Mouse (Mus musculus) CH12.LX (cell line): ENCODE measurements around the gene Cds2. TPM values are rescaled to one million over a fixed set of nuclear protein-coding genes. Genes with fewer than 3 reads are reported as not detected.

Experiments
- DNase-seq: peaks from one replicate; pipeline ENCODE4 v3.0.0-alpha.2; 2013; ENCODE audit errors: extremely low read depth
- H3K27ac ChIP-seq: 2 replicates; pipeline ENCODE4 v1.5.1; 2012; ENCODE audit warnings: low read depth, mild to moderate bottlenecking, control low read depth, moderate library complexity; ENCODE audit not compliant: insufficient read depth
- H3K27me3 ChIP-seq: replicated peaks from 2 replicates; pipeline ENCODE3; 2012; ENCODE audit warnings: inconsistent platforms
- H3K36me3 ChIP-seq, 2 experiments: replicated peaks in 1 of 2; 2 replicates each; pipeline versions ENCODE3 to v1.6.1; 2012; ENCODE audit warnings: inconsistent platforms in 1 of 2, low read length in 1 of 2, mild to moderate bottlenecking in 1 of 2, mixed read lengths in 1 of 2, moderate library complexity in 1 of 2; ENCODE audit not compliant: control insufficient read depth in 1 of 2, insufficient read depth in 1 of 2
- H3K4me1 ChIP-seq, 2 experiments: 2 replicates each; pipeline ENCODE4 v1.6.1; 2012; ENCODE audit warnings: inconsistent platforms in 1 of 2, moderate library complexity in 1 of 2; ENCODE audit not compliant: insufficient read depth in 2 of 2, control insufficient read depth in 1 of 2
- H3K4me2 ChIP-seq: 2 replicates; pipeline ENCODE4 v1.6.1; 2012; ENCODE audit warnings: low read depth, mild to moderate bottlenecking, control low read depth; ENCODE audit not compliant: poor library complexity, insufficient read depth, severe bottlenecking
- H3K4me3 ChIP-seq, 3 experiments: fragments of 150-350 bp in 1 of 3; sonication (generic) in 1 of 3; replicated peaks in 1 of 3; 2 replicates each; pipeline versions ENCODE3 to v1.5.1; 2011 to 2012; ENCODE audit warnings: low read depth in 2 of 3, low read length in 2 of 3, mild to moderate bottlenecking in 2 of 3, moderate library complexity in 2 of 3, control low read depth in 1 of 3, improper control_type of control experiment in 1 of 3, inconsistent platforms in 1 of 3, mixed read lengths in 1 of 3; ENCODE audit not compliant: poor library complexity in 1 of 3
- H3K79me2 ChIP-seq: replicated peaks from 2 replicates; pipeline ENCODE4 v1.6.1; 2012; ENCODE audit warnings: mild to moderate bottlenecking, moderate library complexity; ENCODE audit not compliant: control insufficient read depth, poor library complexity, insufficient read depth, severe bottlenecking; ENCODE audit errors: extremely low read depth
- H3K9ac ChIP-seq: 2 replicates; pipeline ENCODE4 v1.6.1; 2012; ENCODE audit warnings: low read depth, mild to moderate bottlenecking, control low read depth, moderate library complexity; ENCODE audit not compliant: insufficient read depth
- H3K9me3 ChIP-seq: replicated peaks from 2 replicates; pipeline ENCODE3; 2012; ENCODE audit warnings: low read length, inconsistent platforms, mixed read lengths
- BHLHE40 ChIP-seq: IDR thresholded peaks from 2 replicates; pipeline ENCODE4 v1.6.1; 2011; ENCODE audit warnings: mild to moderate bottlenecking, low read depth, low read length, improper control_type of control experiment
- CHD1 ChIP-seq: IDR thresholded peaks from 2 replicates; pipeline ENCODE4 v1.6.1; 2012; ENCODE audit warnings: low read depth, low read length, improper control_type of control experiment, inconsistent platforms
- E2F4 ChIP-seq: IDR thresholded peaks from 2 replicates; pipeline ENCODE4 v1.6.1; 2011; ENCODE audit warnings: low read depth, low read length, improper control_type of control experiment; ENCODE audit not compliant: insufficient replicate concordance
- ELF1 ChIP-seq: IDR thresholded peaks from 2 replicates; pipeline ENCODE4 v1.6.1; 2014; ENCODE audit warnings: low read depth, mild to moderate bottlenecking, inconsistent platforms, low read length, improper control_type of control experiment
- ETS1 ChIP-seq: conservative IDR thresholded peaks from 2 replicates; pipeline ENCODE4 v1.6.1; 2012; ENCODE audit warnings: low read depth, mild to moderate bottlenecking, inconsistent platforms, low read length, improper control_type of control experiment, moderate library complexity
- GABPA ChIP-seq: IDR thresholded peaks from 2 replicates; pipeline ENCODE4 v1.6.1; 2012; ENCODE audit warnings: low read depth, low read length, improper control_type of control experiment, inconsistent platforms; ENCODE audit not compliant: insufficient replicate concordance
- IRF4 ChIP-seq: IDR thresholded peaks from 2 replicates; pipeline ENCODE4 v1.6.1; 2014; ENCODE audit warnings: low read depth, mild to moderate bottlenecking, inconsistent platforms, low read length, improper control_type of control experiment
- JUN ChIP-seq: IDR thresholded peaks from 2 replicates; pipeline ENCODE4 v1.6.1; 2011; ENCODE audit warnings: low read depth, mild to moderate bottlenecking, low read length, improper control_type of control experiment, moderate library complexity; ENCODE audit not compliant: insufficient read depth
- MAZ ChIP-seq: IDR thresholded peaks from 2 replicates; pipeline ENCODE4 v1.6.1; 2012; ENCODE audit warnings: low read depth, mild to moderate bottlenecking, inconsistent platforms, low read length, improper control_type of control experiment, moderate library complexity
- MXI1 ChIP-seq: IDR thresholded peaks from 2 replicates; pipeline ENCODE4 v1.6.1; 2011; ENCODE audit warnings: mild to moderate bottlenecking, low read depth, low read length, improper control_type of control experiment
- MYC ChIP-seq: IDR thresholded peaks from 2 replicates; pipeline ENCODE4 v1.6.1; 2011; ENCODE audit warnings: low read depth, mild to moderate bottlenecking, improper control_type of control experiment, low read length
- NELFE ChIP-seq: IDR thresholded peaks from 2 replicates; pipeline ENCODE4 v1.6.1; 2011; ENCODE audit warnings: low read depth, low read length, improper control_type of control experiment
- POLR2A ChIP-seq: IDR thresholded peaks from 2 replicates; pipeline ENCODE4 v1.6.1; 2011; ENCODE audit warnings: low read depth, mild to moderate bottlenecking, improper control_type of control experiment, low read length
- POLR2AphosphoS2 ChIP-seq: IDR thresholded peaks from 2 replicates; pipeline ENCODE4 v1.6.1; 2011; ENCODE audit warnings: low read depth, low read length, improper control_type of control experiment
- RAD21 ChIP-seq: IDR thresholded peaks from 2 replicates; pipeline ENCODE4 v1.6.1; 2011; ENCODE audit warnings: low read depth, mild to moderate bottlenecking, low read length, improper control_type of control experiment, moderate library complexity
- SMC3 ChIP-seq: IDR thresholded peaks from 2 replicates; pipeline ENCODE4 v1.6.1; 2011; ENCODE audit warnings: low read depth, low read length, improper control_type of control experiment
- TCF12 ChIP-seq: IDR thresholded peaks from 2 replicates; pipeline ENCODE4 v1.6.1; 2014; ENCODE audit warnings: low read depth, mild to moderate bottlenecking, inconsistent platforms, low read length, improper control_type of control experiment
- USF1 ChIP-seq: IDR thresholded peaks from 2 replicates; pipeline ENCODE4 v1.6.1; 2014; ENCODE audit warnings: low read depth, mild to moderate bottlenecking, inconsistent platforms, low read length, improper control_type of control experiment
- USF2 ChIP-seq: conservative IDR thresholded peaks from 2 replicates; pipeline ENCODE4 v1.6.1; 2011; ENCODE audit warnings: low read depth, low read length, improper control_type of control experiment
- ZC3H11A ChIP-seq: IDR thresholded peaks from 2 replicates; pipeline ENCODE4 v1.6.1; 2012; ENCODE audit warnings: low read depth, mild to moderate bottlenecking, inconsistent platforms, low read length, improper control_type of control experiment
- ZKSCAN1 ChIP-seq: IDR thresholded peaks from 2 replicates; pipeline ENCODE4 v1.6.1; 2012; ENCODE audit warnings: low read depth, inconsistent platforms, low read length, improper control_type of control experiment, borderline replicate concordance
- ZMIZ1 ChIP-seq: IDR thresholded peaks from 2 replicates; pipeline ENCODE4 v1.6.1; 2012; ENCODE audit warnings: low read depth, mild to moderate bottlenecking, inconsistent platforms, low read length, improper control_type of control experiment
- dilution Hi-C: fragments of 300-500 bp; cut with MboI; formaldehyde crosslinking; loops from 2 replicates; pipeline ENCODE4 v1.14.3; 2020; ENCODE audit warnings: low sequenced_read_pairs; ENCODE audit not compliant: extremely low pct_unique_long_range_greater_than_20kb, extremely low pct_ligation_motif_present
- in situ Hi-C: fragments of 300-500 bp; cut with MboI; formaldehyde crosslinking; loops from 3 replicates; pipeline ENCODE4 v1.14.3; 2019; ENCODE audit warnings: low sequenced_read_pairs, low pct_ligation_motif_present, low pct_unique_long_range_greater_than_20kb, mixed read lengths
- polyA plus RNA-seq: library from polyadenylated mRNA; unstranded; fragments of >175 nt; gene quantifications from 2 replicates; pipeline ENCODE4 v1.2.1, GENCODE M21; 2012; ENCODE audit warnings: low read depth; ENCODE audit not compliant: insufficient read length
- total RNA-seq, 2 experiments: library from RNA; depleted of rRNA; stranded (reverse); fragments of 300-350 nt in 1 of 2; fragments of >200 nt in 1 of 2; gene quantifications; 2 replicates each; pipeline ENCODE4 v1.2.3; 2012 to 2014

Gene Cds2
- total and polyA plus RNA-seq, 3 experiments: 20.3 to 38.9 (median 21.2) TPM

- no peak for DNase-seq
- Histone ChIP-seq H3K9me3 (no peaks in the 10 kb centered on the region), H3K27ac (no peak overlapping the region), H3K9ac (no peak overlapping the region), H3K4me3 (no peak overlapping the region), H3K4me1 (no peaks in the 10 kb centered on the region), H3K79me2 (no peaks in the 10 kb centered on the region), H3K4me2 (no peak overlapping the region), H3K36me3 (no peaks in the 10 kb centered on the region), H3K27me3 (no peaks in the 10 kb centered on the region)
- in situ Hi-C loops: loop anchor here (5.0 to 25.0 kb wide), 3 partner anchors 164 to 589 kb away; no protein-coding TSS in a partner anchor
- no peak for TF ChIP-seq GABPA
- no peak for TF ChIP-seq RAD21
- no peak for TF ChIP-seq MXI1
- TF ChIP-seq JUN: no peak
- no peak for TF ChIP-seq E2F4
- dilution Hi-C loops: no loop called here
Observed at GRCm38 (mm10) chr2:132323541-132323940, 60.6 kb downstream of the Cds2 start.

GRCm38 (mm10) chr2:132337202-132337601, 74.3 kb downstream of the Cds2 start:
- H3K9ac ChIP-seq: no peak overlapping the region
- in situ Hi-C loops: no loop called here
- DNase-seq: no peak
- H3K9me3 ChIP-seq: no peaks in the 10 kb centered on the region
- peaks cover 0 to 2% of the 10 kb centered on the region in 2 experiments; a peak in 2 of 4 replicates for H3K4me1 ChIP-seq
- no peak overlapping the region for H3K4me3 ChIP-seq
- no peak overlapping the region for H3K4me2 ChIP-seq
- TF ChIP-seq MXI1 (no peak), POLR2AphosphoS2 (no peak), POLR2A (no peak), TCF12 (no peak), ELF1 (no peak), ZMIZ1 (no peak), ETS1 (no peak), CHD1 (no peak), RAD21 (no peak), NELFE (no peak), GABPA (no peak), ZKSCAN1 (no peak), BHLHE40 (no peak), MYC (no peak), IRF4 (no peak), USF2 (no peak), USF1 (no peak), SMC3 (no peak), ZC3H11A (no peak), MAZ (no peak)
- TF ChIP-seq, all 38 proteins: peak for 0
- H3K79me2 ChIP-seq: no peaks in the 10 kb centered on the region
- dilution Hi-C loops: no loop called here
- H3K27me3 ChIP-seq: no peaks in the 10 kb centered on the region
- no peak overlapping the region for H3K27ac ChIP-seq
- no peaks in the 10 kb centered on the region for H3K36me3 ChIP-seq
